ENCODE assay signal across 8 mouse cellular contexts in the genomic region with DNA sequence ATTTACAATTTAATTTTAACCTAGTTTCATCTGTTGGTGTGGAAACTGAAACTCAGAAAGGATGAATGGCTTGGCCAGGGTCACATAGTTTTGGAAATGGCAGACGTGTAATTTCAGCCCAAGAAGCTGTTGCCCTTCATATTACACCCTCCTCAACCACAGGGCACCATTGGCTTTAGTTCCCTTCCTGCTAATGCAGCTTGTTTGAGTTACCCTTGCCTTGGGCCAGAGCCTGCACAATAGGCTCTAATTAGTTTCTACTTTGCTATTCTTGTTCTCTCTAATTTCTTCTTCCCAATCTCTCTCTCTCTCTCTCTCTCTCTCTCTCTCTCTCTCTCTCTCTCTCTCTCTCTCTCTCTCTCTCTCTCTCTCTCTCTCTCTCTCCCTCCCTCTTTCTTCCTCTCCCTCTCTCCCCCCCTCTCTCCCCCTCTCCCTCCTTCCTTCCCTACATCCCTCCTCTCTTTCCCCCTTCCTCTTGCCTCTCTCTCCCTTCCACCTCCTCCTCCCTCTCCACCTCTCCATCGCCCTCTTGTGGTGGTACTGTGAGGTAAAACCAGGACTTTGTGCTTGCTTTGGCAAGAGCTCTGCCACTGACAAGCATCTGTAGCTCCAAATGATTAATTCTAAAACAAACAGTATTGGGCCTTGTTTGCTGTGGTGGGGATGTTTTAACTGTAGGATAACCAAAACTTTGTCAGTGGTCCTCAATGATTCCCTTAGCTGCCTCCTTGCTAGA. TPM values are rescaled to one million over a fixed set of nuclear protein-coding genes. Genes with fewer than 3 reads are reported as not detected.
DNase-seq lines count a peak whose midpoint lies in the region; ATAC-seq and TF ChIP-seq lines count a peak whose summit lies in the region.

No protein-coding gene starts in this region.

- H3K79me2 ChIP-seq in CH12.LX (replicated peaks; ENCODE audit: control insufficient read depth, extremely low read depth, insufficient read depth, poor library complexity, severe bottlenecking), result no peaks in the 10 kb centered on the region

- no peaks in the 10 kb centered on the region for H3K36me3 ChIP-seq in heart, embryonic 12.5 days
- no peaks in the 10 kb centered on the region for H3K36me3 ChIP-seq in CH12.LX (replicated peaks in 1 of 2; ENCODE audit: control insufficient read depth in 1 of 2, insufficient read depth in 1 of 2, low read length in 1 of 2)
- H3K36me3 ChIP-seq in forebrain, embryonic 14.5 days (ENCODE audit: control insufficient read depth, insufficient read depth, low read length), result no peaks in the 10 kb centered on the region
- H3K36me3 ChIP-seq in stomach, postnatal 0 days (ENCODE audit: control insufficient read depth, insufficient read depth, low read length), result no peaks in the 10 kb centered on the region

- peak; percentile 7 to 71; a peak in 2 of 4 replicates for TF ChIP-seq CTCF in CH12.LX (conservative IDR thresholded peaks at IDR 0.05 in 1 of 2, IDR thresholded peaks at IDR 0.05 in 1 of 2; ENCODE audit: low read depth in 2 of 2, low read length in 2 of 2)
- peak; percentile 82 for TF ChIP-seq CTCF in stomach, postnatal 0 days (IDR thresholded peaks at IDR 0.05; ENCODE audit: low read depth)

- no peak for ATAC-seq in heart, embryonic 12.5 days (ENCODE audit: insufficient number of reproducible peaks, low FRiP score)
- ATAC-seq in forebrain, embryonic 14.5 days, result peak; percentile 76
- peak; percentile 38; the same call in 1 of the 2 replicates for ATAC-seq in stomach, postnatal 0 days (ENCODE audit: low FRiP score, low TSS enrichment)

- H3K4me3 ChIP-seq in heart, embryonic 12.5 days, result no peak overlapping the region
- H3K4me3 ChIP-seq in CH12.LX (replicated peaks in 1 of 3; ENCODE audit: low read depth in 2 of 3, low read length in 2 of 3, poor library complexity in 1 of 3), result no peak overlapping the region
- H3K4me3 ChIP-seq in forebrain, embryonic 14.5 days (ENCODE audit: low read depth, low read length), result no peak overlapping the region
- no peak overlapping the region for H3K4me3 ChIP-seq in stomach, postnatal 0 days (ENCODE audit: low read depth, low read length)

- WGBS in heart, embryonic 12.5 days, result 38% methylated on average over 2 of the region's 2 CpGs
- 11% methylated on average over 2 of the region's 2 CpGs for WGBS in forebrain, embryonic 14.5 days
- whole genome bisulfite sequencing in stomach, postnatal 0 days, result 21% methylated on average over 2 of the region's 2 CpGs

- no peaks in the 10 kb centered on the region for H3K9me3 ChIP-seq in heart, embryonic 12.5 days (replicated peaks)
- no peaks in the 10 kb centered on the region for H3K9me3 ChIP-seq in CH12.LX (replicated peaks; ENCODE audit: low read length)
- H3K9me3 ChIP-seq in forebrain, embryonic 14.5 days (replicated peaks; ENCODE audit: control insufficient read depth, low read length), result no peaks in the 10 kb centered on the region
- no peaks in the 10 kb centered on the region for H3K9me3 ChIP-seq in stomach, postnatal 0 days (ENCODE audit: control insufficient read depth, low read length)

- peak; percentile 30 for TF ChIP-seq RAD21 in CH12.LX (IDR thresholded peaks at IDR 0.05; ENCODE audit: low read depth, low read length)

- peak; percentile 12 for DNase-seq in heart, adult 8-10 months (ENCODE audit: low spot score)
- DNase-seq in CH12.LX (ENCODE audit: extremely low read depth), result peak; percentile 55
- peak; percentile 14 for DNase-seq in c-Kit-positive CD71-positive TER-119-negative erythroid progenitor cells, embryonic 14.5 days (ENCODE audit: low read depth)
- DNase-seq in forebrain, embryonic 14.5 days (ENCODE audit: low spot score), result peak; percentile 71
- DNase-seq in kidney, postnatal 4 days, result peak; percentile 62 to 67
- peak; percentile 20 for DNase-seq in lung, postnatal 36 days
- DNase-seq in stomach, postnatal 0 days (ENCODE audit: low spot score), result peak; percentile 57

- no peak for TF ChIP-seq POLR2A in CH12.LX (IDR thresholded peaks at IDR 0.05; ENCODE audit: low read depth, low read length)

- in situ Hi-C loops in CH12.LX (cut with MboI; ENCODE audit: low pct_ligation_motif_present, low pct_unique_long_range_greater_than_20kb, low sequenced_read_pairs), result loop anchor here (25.0 kb wide), 1 partner anchor 91 kb away; no protein-coding TSS in a partner anchor

- H3K27ac ChIP-seq in heart, embryonic 12.5 days (ENCODE audit: poor library complexity, severe bottlenecking), result no peak overlapping the region
- H3K27ac ChIP-seq in CH12.LX (ENCODE audit: insufficient read depth, low read depth), result no peak overlapping the region
- H3K27ac ChIP-seq in forebrain, embryonic 14.5 days (ENCODE audit: low read depth, low read length), result no peak overlapping the region
- H3K27ac ChIP-seq in stomach, postnatal 0 days (replicated peaks), result no peak overlapping the region

- H3K27me3 ChIP-seq in heart, embryonic 12.5 days (replicated peaks), result no peaks in the 10 kb centered on the region
- H3K27me3 ChIP-seq in CH12.LX (replicated peaks), result no peaks in the 10 kb centered on the region
- no peaks in the 10 kb centered on the region for H3K27me3 ChIP-seq in forebrain, embryonic 14.5 days (replicated peaks; ENCODE audit: control insufficient read depth, insufficient read depth, low read length)
- H3K27me3 ChIP-seq in stomach, postnatal 0 days (ENCODE audit: control insufficient read depth, insufficient read depth, low read length), result no peaks in the 10 kb centered on the region

- dilution Hi-C loops in CH12.LX (cut with MboI; ENCODE audit: extremely low pct_ligation_motif_present, extremely low pct_unique_long_range_greater_than_20kb, low sequenced_read_pairs), result no loop called here

- H3K9ac ChIP-seq in heart, embryonic 12.5 days, result no peak overlapping the region
- H3K9ac ChIP-seq in CH12.LX (ENCODE audit: insufficient read depth, low read depth), result no peak overlapping the region
- H3K9ac ChIP-seq in forebrain, embryonic 14.5 days (ENCODE audit: low read length), result no peak overlapping the region
- no peak overlapping the region for H3K9ac ChIP-seq in stomach, postnatal 0 days (ENCODE audit: low read length)

- H3K4me2 ChIP-seq in heart, embryonic 12.5 days, result no peak overlapping the region
- H3K4me2 ChIP-seq in CH12.LX (ENCODE audit: insufficient read depth, low read depth, poor library complexity, severe bottlenecking), result no peak overlapping the region
- no peak overlapping the region for H3K4me2 ChIP-seq in forebrain, embryonic 14.5 days (ENCODE audit: low read length)
- no peak overlapping the region for H3K4me2 ChIP-seq in stomach, postnatal 0 days (replicated peaks; ENCODE audit: low read depth)

- peaks cover 6% of the 10 kb centered on the region; the same call in 1 of the 2 replicates for H3K4me1 ChIP-seq in heart, embryonic 12.5 days (replicated peaks)
- no peaks in the 10 kb centered on the region for H3K4me1 ChIP-seq in CH12.LX (ENCODE audit: control insufficient read depth in 1 of 2, insufficient read depth in 2 of 2)
- H3K4me1 ChIP-seq in forebrain, embryonic 14.5 days (ENCODE audit: control insufficient read depth, insufficient read depth, low read length), result no peaks in the 10 kb centered on the region
- no peaks in the 10 kb centered on the region for H3K4me1 ChIP-seq in stomach, postnatal 0 days (replicated peaks; ENCODE audit: control insufficient read depth, insufficient read depth)

- TF ChIP-seq EP300 in CH12.LX (IDR thresholded peaks at IDR 0.05; ENCODE audit: low read length), result no peak
- no peak for TF ChIP-seq EP300 in stomach, postnatal 0 days (optimal IDR thresholded peaks at IDR 0.05)

TF ChIP-seq in CH12.LX, 34 proteins besides CTCF, POLR2A, EP300 and RAD21:
- TF ChIP-seq SMC3 (IDR thresholded peaks at IDR 0.05; ENCODE audit: low read depth, low read length), result peak; percentile 76
- TF ChIP-seq JUND (conservative IDR thresholded peaks at IDR 0.05; ENCODE audit: low read depth, low read length), result no peak
TF ChIP-seq in CH12.LX: peak in this region for 1.

RNA-seq across cellular contexts. Expression of gene Fmn2, which starts 51.8 kb away (rescaled TPM):
- 1 to 10 TPM in 1 of 4 experiments, under 1 TPM in 3; 0.12 to 1.0 (median 0.18) TPM for total RNA-seq in heart, adult 8-10 months (2022)
- polyA plus RNA-seq in heart, embryonic 12.5 days (2016; fragmentation: Nextera tagmentation; extraction: Ambion mirVana), result 0.63 and 0.78 TPM in 2 replicates
- total RNA-seq in CH12.LX (2012; rRNA removed), result 0.21 and 0.25 TPM in 2 replicates
- total RNA-seq in CH12.LX (2014; rRNA removed), result 0.39 and 0.51 TPM in 2 replicates
- 1.5 and 1.6 TPM in 2 replicates for polyA plus RNA-seq in CH12.LX (2012; ENCODE audit: insufficient read length, low read depth)
- polyA plus RNA-seq in forebrain, embryonic 14.5 days (2014; fragmentation: Nextera tagmentation; extraction: Ambion mirVana), result 5.0 and 6.4 TPM in 2 replicates
- 0.48 and 0.67 TPM in 2 replicates for polyA plus RNA-seq in stomach, postnatal 0 days (2015; fragmentation: Nextera tagmentation; extraction: Ambion mirVana)

Comparison
In these comparisons a context has a peak if more than half of its experiments do, and no peak if none do; other contexts are left out.
1. DNase-seq: peak in every context shown above with its lines; median percentile 71 in forebrain, embryonic 14.5 days; 64 in kidney, postnatal 4 days; 57 in stomach, postnatal 0 days; 55 in CH12.LX; 20 in lung, postnatal 36 days; 14 in c-Kit-positive CD71-positive TER-119-negative erythroid progenitor cells, embryonic 14.5 days; 12 in heart, adult 8-10 months.